Mouse (Mus musculus) embryonic facial prominence, embryonic 14.5 days (tissue): ENCODE measurements at regions not wholly inside any gene's neighbourhood (a gene's known extent, or its start where the extent isn't known, plus 50 kb on each side); places are given as distances from the start of the nearest gene placed in this dataset.
A peak's percentile ranks its signal among the peaks of the same experiment; 100 is the strongest.
"Not testable (repeated sequence)": the region's sequence is repeated elsewhere in the genome, so short reads cannot be mapped to it uniquely, and the experiment has no call there.

Source experiments
- ATAC-seq: fragments of 200-750 bp; cut with Nextera tagmentation; 2 replicates; pipeline ENCODE4 v1.8.0; 2017; ENCODE audit warnings: low read depth, moderate number of reproducible peaks, moderate TSS enrichment
- DNase-seq: peaks from one replicate; pipeline ENCODE4 v3.0.0-alpha.2; 2015; ENCODE audit warnings: low spot score
- H3K27ac ChIP-seq: fragments of 300-500 bp; sonication (generic); replicated peaks from 2 replicates; pipeline ENCODE4 v1.5.1; 2014; ENCODE audit warnings: low read depth, mild to moderate bottlenecking, low read length, moderate library complexity
- H3K27me3 ChIP-seq: fragments of 300-500 bp; sonication (generic); replicated peaks from 2 replicates; pipeline ENCODE4 v1.6.1; 2014; ENCODE audit warnings: low read length; ENCODE audit not compliant: control insufficient read depth, insufficient read depth
- H3K36me3 ChIP-seq: fragments of 300-500 bp; sonication (generic); 2 replicates; pipeline ENCODE4 v1.6.1; 2014; ENCODE audit warnings: low read length, mixed read lengths; ENCODE audit not compliant: control insufficient read depth, insufficient read depth
- H3K4me1 ChIP-seq: fragments of 300-500 bp; sonication (generic); 2 replicates; pipeline ENCODE4 v1.6.1; 2014; ENCODE audit warnings: antibody characterized with exemption, low read length; ENCODE audit not compliant: control insufficient read depth, insufficient read depth
- H3K4me2 ChIP-seq: fragments of 300-500 bp; sonication (generic); 2 replicates; pipeline ENCODE4 v1.6.1; 2014; ENCODE audit warnings: low read depth, mild to moderate bottlenecking, low read length, moderate library complexity, mixed read lengths
- H3K4me3 ChIP-seq: fragments of 300-500 bp; sonication (generic); 2 replicates; pipeline ENCODE4 v1.5.1; 2014; ENCODE audit warnings: low read depth, mild to moderate bottlenecking, low read length
- H3K9ac ChIP-seq: fragments of 300-500 bp; sonication (generic); 2 replicates; pipeline ENCODE4 v1.6.1; 2014; ENCODE audit warnings: low read depth, mild to moderate bottlenecking, low read length, moderate library complexity, mixed read lengths
- H3K9me3 ChIP-seq: fragments of 300-500 bp; sonication (generic); 2 replicates; pipeline ENCODE4 v1.6.1; 2016; ENCODE audit warnings: low read length; ENCODE audit not compliant: control insufficient read depth
- WGBS: fragments of 180-500 bp; shearing (Covaris S2); extraction: QIAGEN DNeasy Blood & Tissue Kit; methylation state at CpG from one replicate; pipeline ENCODE4 v1.1.7; 2014; 5-methylcytosine and 5-hydroxymethylcytosine counted together

DNA sequence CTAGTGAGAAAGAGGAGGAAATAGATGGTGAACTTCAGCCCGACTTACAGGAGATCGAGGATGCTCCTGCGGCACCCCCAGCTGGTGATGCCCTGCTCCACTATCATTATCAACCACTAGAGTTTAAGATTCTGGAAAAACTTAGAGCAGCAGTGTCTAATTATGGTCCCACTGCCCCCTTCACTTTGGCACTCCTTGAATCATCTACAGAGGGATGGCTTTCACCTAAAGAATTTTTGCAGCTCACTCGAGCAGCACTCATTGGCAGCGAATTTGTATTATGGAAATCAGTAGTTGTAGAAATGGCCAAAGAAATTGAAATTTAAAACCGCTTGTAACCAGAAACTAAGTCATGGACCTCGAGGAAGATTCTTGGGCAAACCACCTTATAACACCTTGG is 1229.1 kb upstream of the Arrdc3 start:
- no peaks in the 10 kb centered on the region for H3K4me1 ChIP-seq
- H3K36me3 ChIP-seq, result no peaks in the 10 kb centered on the region
- DNase-seq, result peak; percentile 15
- H3K9me3 ChIP-seq, result no peaks in the 10 kb centered on the region
- ATAC-seq, result no peak
- no peak overlapping the region for H3K4me2 ChIP-seq
- WGBS, result 76% methylated on average over 7 of the region's 7 CpGs
- H3K9ac ChIP-seq, result no peak overlapping the region
- H3K27ac ChIP-seq, result no peak overlapping the region
- H3K4me3 ChIP-seq, result no peak overlapping the region
- no peaks in the 10 kb centered on the region for H3K27me3 ChIP-seq

DNA sequence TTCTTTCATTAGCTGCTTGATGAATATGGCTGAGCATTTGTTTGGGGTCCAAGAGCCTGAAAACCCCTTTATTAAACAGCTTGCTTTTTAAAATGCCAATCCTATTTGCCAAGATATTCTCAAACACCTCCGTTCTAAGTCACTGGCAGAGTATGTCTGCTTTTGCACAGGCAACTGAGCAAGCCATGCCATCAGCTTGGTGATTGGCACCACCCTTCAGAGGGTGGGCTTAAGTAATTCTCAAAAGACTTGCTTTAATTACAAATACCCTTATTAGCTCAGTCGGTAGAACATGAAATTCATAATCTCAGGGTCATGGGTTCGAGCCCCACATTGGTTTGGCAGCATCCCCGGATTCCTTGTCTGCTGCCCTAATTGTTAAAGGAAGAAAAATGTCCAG is 1228.5 kb upstream of the Arrdc3 start:
- Histone ChIP-seq H3K9me3 (no peaks in the 10 kb centered on the region), H3K4me3 (no peak overlapping the region), H3K27me3 (no peaks in the 10 kb centered on the region), H3K9ac (no peak overlapping the region), H3K27ac (no peak overlapping the region), H3K36me3 (no peaks in the 10 kb centered on the region), H3K4me1 (no peaks in the 10 kb centered on the region), H3K4me2 (no peak overlapping the region)
- DNase-seq, result no peak
- 85% methylated on average over 4 of the region's 4 CpGs for WGBS
- ATAC-seq, result no peak

- not testable (repeated sequence) for H3K4me1 ChIP-seq, DNase-seq, H3K36me3 ChIP-seq, H3K4me3 ChIP-seq, H3K4me2 ChIP-seq, H3K9me3 ChIP-seq, ATAC-seq, H3K9ac ChIP-seq, H3K27ac ChIP-seq, H3K27me3 ChIP-seq
- WGBS, result 87% methylated on average over 4 of the region's 4 CpGs
These were observed 1214.4 kb upstream of the Arrdc3 start for GRCm38 (mm10) chr13:79668796-79669195.

GRCm38 (mm10) chr13:79673358-79673757 is 1209.8 kb upstream of the Arrdc3 start:
- WGBS, result 62% methylated on average over 2 of the region's 2 CpGs
- peak; percentile 9; the same call in 1 of the 2 replicates for ATAC-seq
- H3K4me1 ChIP-seq, result no peaks in the 10 kb centered on the region

DNA sequence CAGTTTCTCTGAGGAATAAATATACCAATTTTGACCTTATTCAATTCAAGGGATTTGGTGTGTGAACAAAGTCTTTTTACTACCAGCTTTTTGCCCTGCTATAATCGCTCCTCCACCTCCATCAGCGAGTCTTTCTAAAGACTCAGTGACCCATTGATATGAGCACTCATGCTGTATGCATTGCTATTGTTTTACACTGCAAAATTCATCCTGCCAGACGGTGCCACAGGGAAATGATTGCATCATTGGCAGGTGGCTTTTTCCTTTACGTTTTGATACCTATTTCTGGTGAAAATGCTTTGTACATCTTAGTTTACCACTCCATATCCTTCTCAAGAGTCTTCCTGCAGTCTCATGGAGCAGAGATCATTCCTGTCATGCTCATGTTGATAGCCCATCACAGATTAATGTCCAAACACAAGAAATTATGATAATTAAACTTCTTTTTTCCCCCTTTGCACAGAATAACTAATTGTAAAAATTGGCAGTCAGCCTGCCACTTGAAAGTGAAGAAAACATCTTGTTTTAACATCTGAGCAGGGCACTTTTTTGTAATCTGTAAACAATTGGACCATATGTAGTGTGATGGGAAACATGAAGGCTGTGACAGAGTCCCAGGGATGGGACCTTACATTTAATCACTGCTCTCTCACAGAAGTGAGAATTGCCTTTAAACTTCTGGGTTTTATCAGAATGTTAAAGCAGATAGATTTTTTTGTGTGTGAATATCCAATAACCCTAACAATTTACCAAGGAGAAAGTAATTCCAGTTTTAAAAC is 1185.1 kb upstream of the Arrdc3 start:
- DNase-seq, result no peak
- Histone ChIP-seq H3K4me1 (no peaks in the 10 kb centered on the region), H3K9me3 (no peaks in the 10 kb centered on the region), H3K4me3 (no peak overlapping the region), H3K4me2 (no peak overlapping the region), H3K9ac (no peak overlapping the region), H3K27ac (no peak overlapping the region), H3K36me3 (no peaks in the 10 kb centered on the region), H3K27me3 (no peaks in the 10 kb centered on the region)
- no peak for ATAC-seq
- 67% methylated on average over 4 of the region's 4 CpGs for WGBS

More at GRCm38 (mm10) chr13:79673358-79673757, 1209.8 kb upstream of the Arrdc3 start:
- no peak overlapping the region for H3K27ac ChIP-seq
- peak; percentile 7 for DNase-seq
- no peaks in the 10 kb centered on the region for H3K36me3 ChIP-seq
- no peak overlapping the region for H3K4me2 ChIP-seq
- no peak overlapping the region for H3K4me3 ChIP-seq
- H3K9ac ChIP-seq, result no peak overlapping the region
- no peaks in the 10 kb centered on the region for H3K27me3 ChIP-seq
- 0 out of 2 replicates have a peak, but pooled peaks cover 3% of the 10 kb centered on the region for H3K9me3 ChIP-seq

DNA sequence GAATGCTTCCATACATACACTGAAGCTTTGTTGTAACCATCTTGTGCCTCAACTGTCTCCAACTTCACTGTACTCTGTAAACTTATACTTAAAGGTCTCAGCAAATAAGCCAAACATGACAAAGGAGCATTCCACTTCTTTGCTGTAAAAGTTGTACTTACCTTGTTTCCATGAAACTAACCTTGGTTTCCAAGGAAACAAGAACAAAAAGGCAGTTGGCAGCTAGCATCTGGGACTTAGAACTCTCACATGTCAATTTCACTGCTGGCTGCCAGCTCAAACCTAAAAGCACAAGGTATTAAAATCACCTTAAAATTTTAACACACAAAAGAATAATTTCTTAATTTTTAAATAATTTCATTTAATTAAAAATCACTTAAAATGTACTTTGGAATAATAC is 1183.7 kb upstream of the Arrdc3 start:
- H3K4me1 ChIP-seq, result no peaks in the 10 kb centered on the region
- no peak overlapping the region for H3K27ac ChIP-seq
- H3K36me3 ChIP-seq, result no peaks in the 10 kb centered on the region
- H3K4me2 ChIP-seq, result no peak overlapping the region
- DNase-seq, result peak; percentile 1
- no peaks in the 10 kb centered on the region for H3K9me3 ChIP-seq
- H3K4me3 ChIP-seq, result no peak overlapping the region
- no peak for ATAC-seq
- H3K9ac ChIP-seq, result no peak overlapping the region
- no peaks in the 10 kb centered on the region for H3K27me3 ChIP-seq
